Mouse (Mus musculus): ENCODE results near the gene Kcnk4.
A peak's percentile ranks its signal among the peaks of the same experiment; 100 is the strongest.

Kcnk4 gene

DNA sequence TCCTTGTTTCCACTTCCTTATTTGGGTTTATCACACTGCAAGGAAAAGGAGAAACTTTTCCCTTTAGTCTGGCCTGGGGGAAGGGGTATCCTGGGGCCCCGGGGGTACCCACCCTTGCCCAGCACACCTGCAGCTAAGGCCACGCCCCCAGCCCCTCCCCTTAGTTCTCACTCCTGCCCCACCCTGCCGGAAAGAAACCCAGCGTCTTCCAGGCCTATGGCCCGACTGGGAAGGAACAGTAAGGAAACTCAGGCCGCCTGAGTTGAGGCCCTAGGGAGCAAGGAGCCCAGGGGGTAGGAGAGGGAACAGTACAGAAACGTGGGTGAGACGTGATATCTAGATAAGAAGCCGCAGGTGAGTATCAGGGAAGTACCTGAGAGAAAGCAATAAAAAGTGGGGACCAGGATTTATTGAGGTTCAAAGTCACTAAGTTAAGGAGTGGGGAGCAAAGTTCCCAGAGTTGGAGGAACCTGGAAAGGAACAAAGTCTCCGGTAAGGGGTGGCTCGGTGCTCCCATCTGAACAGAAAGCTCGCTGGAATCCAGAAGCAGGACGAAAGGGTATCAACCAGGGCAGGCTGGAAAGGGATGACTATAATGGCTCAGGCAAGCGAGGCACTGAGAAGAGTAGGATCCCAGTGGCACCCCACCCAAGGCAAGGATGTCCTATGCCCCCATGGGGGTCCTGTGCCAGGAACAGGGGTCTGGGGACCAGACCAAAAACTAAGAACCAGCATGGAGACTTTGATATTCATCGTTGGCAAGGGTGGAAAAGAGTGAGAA is 34.4 kb upstream of the Kcnk4 start:
- DNase-seq (ENCODE audit: low read depth), result no peak

DNA sequence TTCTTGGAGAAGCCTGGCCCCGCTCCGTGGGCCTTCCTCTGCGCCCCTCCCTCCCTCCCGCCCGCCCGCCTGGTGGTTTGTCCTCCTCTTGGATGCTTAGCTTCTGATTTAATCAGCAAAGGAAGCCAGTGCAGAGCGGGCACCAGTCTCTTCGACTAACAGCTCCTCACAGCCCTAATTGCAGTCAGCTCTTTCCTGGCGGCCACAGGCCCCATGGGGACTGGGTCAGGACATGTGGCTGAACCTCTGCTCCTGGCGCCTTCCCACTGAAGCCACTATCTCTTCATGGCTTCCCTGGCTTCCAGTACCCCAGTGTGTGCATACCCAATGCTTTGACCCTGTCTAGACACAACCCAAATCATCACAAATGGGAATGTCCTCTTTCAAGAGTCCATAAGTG is 22.1 kb upstream of the Kcnk4 start:
- no peak for DNase-seq (ENCODE audit: low read depth)

DNA sequence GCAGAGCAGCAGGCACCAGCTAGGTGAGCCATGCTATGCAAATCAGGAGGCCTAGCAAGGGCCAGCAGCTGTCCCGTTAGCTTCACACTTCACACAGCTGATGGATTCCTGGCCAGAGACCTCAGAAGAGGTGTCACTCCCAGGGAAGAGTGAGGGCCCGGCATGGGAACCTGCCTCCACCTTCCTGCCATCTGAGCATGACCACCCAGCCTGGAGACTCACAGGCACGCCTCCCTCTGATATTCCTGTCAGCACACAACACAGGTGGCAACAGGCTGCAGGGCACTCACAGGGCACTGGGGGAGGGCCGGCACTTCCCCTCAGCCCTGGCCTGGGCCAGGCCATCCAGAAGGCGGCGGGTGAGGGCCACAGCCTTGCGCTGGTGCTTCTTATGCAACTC is 21.1 kb upstream of the Kcnk4 start:
- DNase-seq (ENCODE audit: low read depth), result no peak

DNA sequence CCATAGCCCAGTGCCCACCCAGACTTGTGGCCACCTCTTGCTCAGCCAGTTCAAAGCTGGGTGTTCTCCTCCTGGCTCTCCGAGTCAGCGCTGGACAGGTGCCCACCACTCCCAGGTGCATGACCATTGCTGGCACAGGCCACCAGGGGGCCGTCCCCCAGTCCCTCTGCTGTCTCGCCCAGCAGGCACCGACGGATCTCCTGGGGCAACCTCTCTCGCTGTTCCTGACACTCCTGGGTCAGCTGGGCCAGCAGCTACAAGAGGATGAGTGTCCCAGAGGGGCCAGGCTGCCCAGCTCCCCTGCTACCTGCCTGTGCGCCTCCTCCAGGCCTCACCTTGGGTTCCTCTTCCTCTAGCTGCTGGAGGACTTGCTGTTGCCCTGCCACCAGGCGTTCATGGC is 19.7 kb upstream of the Kcnk4 start:
- DNase-seq (ENCODE audit: low read depth), result no peak

DNA sequence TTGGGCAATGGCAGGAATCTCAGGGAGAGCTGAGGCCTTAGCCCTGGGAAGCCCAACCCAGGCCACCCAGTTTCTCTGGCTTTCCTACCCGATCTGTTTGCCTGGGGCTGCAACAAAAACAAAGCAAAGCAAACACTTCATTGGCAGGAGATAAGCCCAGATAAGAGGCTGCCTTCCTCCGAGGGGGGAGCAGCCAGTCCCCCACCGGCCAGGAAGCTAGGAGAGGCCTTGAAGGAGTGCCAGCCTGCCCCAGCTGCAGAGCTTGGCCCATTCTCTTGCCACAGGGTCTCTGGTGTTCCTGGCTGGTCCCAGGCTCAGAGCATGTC is 18.4 kb upstream of the Kcnk4 start:
- DNase-seq (ENCODE audit: low read depth), result no peak

DNA sequence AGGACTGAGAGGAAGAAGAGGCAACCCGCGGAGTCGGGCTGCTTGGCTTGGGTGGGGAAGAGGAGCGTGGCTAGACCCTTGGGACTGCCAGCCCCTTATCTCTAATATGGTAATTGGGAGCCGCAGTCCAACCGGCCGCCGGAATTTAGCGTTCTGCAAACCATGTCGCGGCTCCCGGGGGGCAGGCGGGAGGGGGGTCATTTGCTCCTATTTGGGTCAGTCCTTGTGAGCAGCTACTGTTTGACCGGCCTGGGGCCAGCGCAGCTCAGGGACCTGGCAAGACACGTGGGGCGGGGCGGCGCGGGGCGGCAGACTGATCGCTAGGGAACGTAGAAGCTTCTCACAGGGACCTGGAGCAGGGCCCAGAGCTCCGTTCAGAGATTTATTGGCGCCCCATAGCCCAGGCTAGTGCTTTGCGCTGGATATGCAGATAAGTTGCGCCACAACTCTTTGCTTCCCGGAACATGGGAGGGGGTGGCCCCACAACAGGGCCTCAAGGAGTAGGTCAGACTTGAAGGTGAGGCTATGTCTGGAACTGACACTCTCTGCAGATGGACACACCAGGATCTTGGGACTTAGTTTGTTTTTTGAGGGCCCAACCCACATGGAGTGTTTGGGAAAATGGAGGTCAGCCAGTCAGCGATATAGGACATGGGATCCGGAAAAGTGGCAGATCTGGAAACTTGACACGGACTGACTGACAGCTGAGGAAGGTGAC is 17.8 kb upstream of the Kcnk4 start:
- no peak for DNase-seq (ENCODE audit: low read depth)

DNA sequence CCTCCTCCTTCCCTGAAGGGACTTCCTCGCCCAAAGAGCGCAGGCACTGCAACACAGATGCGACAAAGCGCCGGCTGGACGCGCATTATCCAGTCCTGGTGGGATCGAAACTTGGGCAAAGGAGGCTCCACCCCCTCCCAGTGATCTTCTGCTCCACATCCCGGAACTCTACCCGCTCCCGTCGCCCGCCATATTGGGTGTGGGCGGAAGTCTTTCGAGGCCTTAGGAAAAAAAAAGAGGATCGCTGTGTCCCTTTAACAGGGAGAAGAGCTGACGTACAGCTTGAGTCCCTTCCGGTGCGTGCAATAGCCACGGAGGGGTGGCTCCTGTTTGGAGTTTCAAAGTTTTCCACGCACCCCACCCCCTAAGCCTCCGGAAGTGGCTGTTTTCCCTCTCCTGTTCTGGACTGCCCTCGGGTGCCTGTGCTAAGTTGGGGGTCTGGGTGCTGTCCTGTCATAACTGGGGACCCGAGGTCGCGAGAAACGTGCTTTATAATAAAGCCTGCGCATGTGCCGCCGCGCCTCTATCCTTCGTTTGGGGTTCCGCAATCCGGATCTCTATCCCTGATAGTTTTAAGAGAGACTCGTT is 17.2 kb upstream of the Kcnk4 start:
- DNase-seq (ENCODE audit: low read depth), result peak; percentile 77

DNA sequence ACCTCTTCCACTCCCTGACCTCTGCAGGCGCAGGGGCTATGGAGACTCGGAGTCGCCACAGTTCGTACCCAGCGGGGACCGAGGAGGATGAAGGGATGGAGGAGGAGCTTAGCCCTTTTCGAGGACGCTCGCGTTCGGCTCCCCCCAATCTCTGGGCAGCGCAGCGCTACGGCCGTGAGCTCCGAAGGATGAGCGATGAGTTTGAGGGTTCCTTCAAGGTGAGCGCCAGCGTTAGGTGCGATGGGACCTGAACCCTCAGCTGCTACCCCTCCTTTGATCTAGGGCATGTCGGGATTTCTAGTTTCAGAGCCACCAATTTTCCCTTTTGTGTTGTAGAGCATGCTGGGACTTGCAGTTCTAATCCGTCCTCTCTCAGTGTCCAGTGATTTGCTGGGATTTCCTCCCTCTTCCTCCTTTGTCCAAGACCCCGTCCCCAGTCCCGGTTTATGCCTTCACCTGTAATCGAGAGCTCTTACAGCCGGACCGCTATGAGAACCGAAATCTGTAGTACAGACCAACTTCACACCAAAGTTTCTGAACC is 16.4 kb upstream of the Kcnk4 start:
- no peak for DNase-seq (ENCODE audit: low read depth)

DNA sequence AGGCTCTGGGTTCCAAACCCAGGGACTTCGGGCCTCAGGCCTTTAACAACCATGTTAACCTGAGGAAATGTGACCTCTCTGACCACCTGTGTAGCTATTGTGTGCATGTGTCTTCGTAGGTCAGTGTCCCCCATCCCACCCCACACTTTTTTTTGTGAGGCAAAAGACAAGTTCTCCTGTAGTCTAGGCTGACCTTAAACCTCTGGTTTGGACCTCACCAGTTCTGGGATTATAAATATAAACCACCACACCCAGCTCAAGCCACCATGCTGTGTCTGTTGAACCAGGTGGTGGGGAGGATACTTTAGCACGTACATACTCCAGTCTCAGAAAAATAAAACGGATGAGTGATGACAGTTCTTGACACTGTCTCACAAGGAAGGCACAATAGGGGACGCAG is 15.6 kb upstream of the Kcnk4 start:
- DNase-seq (ENCODE audit: low read depth), result no peak

DNA sequence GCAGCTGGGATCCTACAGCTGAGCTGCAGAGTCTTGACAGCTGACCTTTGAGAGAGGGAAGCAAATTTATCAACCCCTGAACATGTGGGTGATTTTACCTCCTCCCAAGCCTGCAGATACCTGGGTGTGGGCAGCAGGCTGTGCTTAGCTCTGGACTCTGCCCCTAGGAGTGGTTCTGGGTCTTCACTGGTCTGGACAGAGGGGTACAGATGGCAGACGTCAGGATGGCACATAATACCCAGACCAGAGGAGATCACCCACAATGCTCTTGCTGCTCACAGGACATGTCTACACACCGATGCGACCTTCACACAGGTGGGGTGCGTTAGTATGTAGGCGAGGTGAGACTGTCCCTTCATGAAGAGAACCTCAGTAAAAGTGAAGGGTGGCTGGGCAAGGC is 15.2 kb upstream of the Kcnk4 start:
- no peak for DNase-seq (ENCODE audit: low read depth)

DNA sequence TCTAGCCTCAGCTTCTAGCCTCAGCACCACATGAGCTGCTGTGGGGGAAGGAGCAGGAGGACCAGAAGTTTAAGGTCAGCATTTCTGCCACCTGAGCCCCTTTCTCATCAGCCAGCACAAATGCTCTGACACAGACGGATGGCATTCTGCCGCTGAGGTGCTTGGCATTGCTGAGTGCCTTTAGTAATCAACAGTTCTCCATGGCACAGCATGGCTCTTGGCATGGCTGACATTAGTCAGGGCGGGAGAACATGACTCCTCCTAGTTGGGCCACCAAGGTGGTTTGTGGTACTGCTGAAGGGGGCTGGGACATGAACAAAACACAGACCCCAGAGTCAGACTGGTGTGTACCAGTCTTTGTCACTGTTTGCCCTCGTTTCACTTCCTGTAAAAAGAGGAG is 13.9 kb upstream of the Kcnk4 start:
- no peak for DNase-seq (ENCODE audit: low read depth)

DNA sequence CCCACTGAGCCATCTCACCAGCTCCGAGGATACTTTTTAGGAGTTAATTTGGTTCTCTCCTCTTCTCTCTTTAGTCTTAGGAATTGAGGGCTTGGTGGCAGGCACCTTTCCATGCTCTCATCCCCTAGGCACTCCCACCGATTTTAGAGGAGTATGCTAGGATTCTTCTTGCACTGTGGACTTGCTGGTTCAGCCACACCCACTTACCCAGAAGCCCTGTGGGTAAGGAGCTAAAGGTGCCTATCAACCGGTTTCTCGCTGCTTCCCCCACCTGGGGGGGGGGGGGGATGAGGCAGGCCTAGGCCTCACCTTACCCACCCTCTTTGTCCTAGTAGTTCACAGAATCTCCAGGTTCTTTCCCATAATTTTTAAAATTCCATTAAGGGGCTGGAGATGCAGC is 13.4 kb upstream of the Kcnk4 start:
- DNase-seq (ENCODE audit: low read depth), result no peak

DNA sequence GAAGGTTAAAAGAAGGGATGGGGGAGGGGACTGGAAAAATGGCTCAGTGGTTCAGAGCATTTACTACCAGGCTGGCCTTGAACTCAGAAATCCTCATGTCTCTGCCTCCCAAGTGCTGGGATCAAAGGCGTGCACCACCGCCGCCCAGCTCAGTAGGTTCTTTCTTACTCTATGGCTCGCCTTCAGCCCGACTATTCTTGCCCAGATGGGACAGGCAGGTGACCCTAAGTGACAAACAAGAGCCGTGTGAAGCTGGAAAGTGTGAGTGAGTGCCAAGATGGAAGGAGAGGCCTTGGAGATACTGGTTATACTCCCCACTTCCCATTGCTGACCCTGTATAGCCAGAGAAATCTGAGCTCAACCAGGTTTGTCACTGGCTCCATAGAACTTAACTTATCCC is 9.4 kb upstream of the Kcnk4 start:
- no peak for DNase-seq (ENCODE audit: low read depth)

DNA sequence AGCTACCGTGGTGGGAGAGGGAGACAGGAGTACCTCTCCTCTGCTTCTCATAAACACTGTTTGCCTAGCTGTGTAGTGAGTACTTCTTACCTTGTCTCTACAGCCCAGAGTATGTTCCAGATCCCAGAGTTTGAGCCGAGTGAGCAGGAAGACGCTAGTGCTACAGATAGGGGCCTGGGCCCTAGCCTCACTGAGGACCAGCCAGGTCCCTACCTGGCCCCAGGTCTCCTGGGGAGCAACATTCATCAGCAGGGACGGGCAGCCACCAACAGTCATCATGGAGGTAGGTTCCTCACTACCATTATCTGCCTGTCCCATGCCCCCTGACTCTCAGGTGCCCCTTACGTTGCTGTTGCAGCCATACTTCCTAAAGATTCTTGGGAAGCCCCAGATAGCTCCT is 8.4 kb upstream of the Kcnk4 start:
- no peak for DNase-seq (ENCODE audit: low read depth)

DNA sequence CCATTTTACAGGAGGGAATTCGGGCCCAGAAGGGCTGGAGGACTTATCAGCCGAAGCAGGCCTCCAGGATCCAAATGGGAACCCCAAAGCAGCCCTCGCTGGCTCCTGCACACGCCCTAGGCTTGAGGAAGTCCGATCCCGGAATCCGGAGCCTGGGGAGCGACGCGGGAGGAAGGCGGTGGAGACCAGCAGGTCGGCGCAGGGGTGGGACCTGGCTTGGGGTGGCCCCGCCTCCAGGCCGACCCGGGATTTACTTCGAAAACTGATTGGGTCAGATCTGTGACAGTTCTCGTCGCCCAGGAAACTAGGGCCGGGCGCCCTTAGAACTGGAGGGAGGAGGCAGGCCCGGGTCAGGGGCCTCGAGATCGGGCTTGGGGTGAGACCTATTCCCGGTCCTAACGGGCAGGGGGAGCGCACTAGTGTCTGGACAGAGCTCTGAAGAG is 8.0 kb upstream of the Kcnk4 start, which contains the start of gene Gpr137:
Gene Gpr137, minus strand, starts transcription at position 232 of the 443 bp plus-strand sequence.
- peak; percentile 86 for DNase-seq (ENCODE audit: low read depth)

DNA sequence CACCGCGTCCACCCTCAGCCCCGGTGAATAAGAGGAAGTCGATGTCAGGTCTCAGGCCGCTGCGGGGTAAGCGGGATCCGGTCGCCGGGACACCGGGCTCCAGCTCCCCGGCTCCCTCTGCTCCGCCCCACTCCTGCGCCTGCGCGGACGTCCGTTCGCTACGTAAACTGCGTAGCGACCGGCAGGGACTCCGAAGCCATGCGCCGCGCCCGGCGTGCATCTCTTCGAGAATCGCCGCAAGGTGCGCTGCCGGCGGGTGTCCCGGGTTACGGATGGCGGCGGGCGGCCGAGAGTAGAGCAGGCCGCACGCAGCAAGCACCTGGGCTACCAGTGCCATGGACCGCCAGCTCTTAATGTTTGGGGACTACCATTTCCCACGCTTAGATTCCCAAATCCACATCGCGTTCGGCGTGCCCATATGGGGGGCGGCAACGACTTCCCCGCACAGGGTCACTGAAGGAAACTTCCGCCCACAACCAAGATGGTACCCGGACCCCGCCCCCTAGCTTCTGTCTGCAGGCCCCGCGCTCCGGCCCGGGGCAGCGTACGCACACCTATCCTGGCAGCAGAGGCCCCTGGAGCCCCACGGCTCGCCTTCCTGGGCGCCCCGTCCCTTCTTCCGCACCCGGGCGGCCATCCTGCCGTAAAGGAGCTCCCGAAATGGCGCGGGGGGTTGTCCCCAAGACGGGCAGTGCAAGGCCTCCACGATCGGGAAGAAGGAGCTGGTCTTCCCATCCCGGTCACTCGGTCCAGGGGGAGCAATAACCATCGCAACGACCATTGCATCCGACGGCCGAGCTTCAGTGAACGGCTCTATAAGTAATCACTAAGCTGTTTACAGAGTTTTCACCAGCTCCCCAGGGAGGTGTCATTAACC is 7.3 kb upstream of the Kcnk4 start, which contains the start of gene Bad:
Gene Bad, plus strand, starts transcription at position 490 of the 877 bp plus-strand sequence.
- peak; percentile 88 for DNase-seq (ENCODE audit: low read depth)

DNA sequence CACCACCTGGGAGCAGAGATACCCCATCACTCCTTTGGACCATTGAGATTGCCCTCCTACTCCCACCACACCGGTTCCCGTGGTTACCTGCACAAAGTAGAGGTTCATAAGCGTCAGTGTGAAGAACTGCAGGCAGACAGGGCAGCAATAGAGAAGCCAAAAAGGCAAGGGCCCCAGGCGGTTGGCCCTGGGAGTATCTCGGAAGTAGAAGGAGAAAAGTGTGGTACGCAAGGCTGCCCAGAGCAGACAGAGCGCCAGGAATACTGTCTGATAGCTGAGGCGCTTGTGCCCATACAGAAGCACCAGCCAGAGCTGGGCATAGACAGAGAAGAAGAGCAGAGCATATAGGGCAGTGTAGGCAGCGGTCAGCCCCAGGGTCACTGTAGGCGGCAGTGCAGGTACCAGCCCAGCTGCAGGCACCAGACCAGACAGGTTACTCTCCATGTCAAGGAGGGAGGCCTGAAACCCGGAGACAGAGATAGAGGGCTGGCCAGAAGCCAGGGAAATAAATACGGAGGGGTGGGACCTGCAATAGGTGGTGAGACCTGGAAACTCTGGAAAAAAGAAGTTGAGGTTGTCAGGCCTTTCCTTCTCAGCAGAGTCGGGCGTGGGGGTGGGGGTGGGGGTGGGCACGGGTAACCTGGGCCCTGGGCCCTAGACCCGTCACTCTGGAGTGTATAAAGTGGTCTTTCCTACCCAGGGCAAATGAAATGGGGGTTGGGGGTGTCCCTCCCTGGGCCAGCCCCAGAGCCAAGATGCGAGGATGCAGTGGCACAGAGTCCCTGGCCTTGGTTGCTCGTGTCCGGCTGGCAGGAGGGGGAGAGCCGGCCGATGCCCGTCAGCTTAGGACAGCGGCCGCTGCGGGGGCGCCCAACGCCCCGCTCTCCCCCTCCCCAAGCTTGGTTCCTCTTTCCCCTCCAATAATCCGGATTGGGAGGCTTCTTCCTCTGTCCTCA is 6.4 kb upstream of the Kcnk4 start:
- no peak for DNase-seq (ENCODE audit: low read depth)

DNA sequence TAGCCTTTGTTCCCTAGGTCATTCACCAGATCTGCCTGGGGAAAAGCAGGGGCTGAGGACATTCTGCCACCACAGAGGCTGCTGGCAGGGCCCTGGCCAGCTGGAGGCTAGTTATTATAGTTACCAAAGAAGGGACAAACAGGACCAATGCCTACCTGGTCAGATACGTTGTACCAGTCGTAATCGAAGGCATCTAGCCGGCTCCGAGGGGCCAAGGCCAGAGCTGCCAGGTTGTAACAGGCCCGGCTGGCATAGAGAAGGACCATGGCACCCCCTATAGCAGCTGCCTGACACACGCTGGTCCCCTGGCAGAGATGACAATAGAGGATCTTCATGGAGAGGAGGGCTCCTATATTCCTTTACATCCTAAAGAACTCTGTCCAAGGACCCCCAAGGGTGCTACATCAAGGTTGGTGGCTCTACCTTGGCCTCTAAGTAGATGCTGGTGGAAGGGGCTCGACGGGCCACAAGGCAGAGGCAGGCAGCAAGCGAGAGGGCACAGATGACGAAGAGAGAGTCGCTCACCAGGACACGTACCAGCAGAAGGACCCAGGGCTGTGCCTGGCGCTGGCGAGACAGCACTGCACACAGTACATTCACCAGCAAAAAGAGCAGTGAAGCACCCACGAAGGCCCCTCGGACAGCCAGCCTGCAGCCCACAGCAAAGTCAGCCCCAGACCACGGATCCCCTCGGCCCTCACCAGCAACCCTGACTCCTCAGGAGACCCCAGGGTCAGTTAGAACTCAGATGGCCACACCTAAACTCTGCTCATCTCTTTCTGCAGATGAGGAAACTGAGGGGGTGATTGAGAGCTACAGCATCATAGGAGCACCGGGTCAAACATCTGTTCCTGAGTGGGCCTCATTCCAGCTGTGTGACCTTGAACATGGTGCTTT is 5.0 kb upstream of the Kcnk4 start:
- no peak for DNase-seq (ENCODE audit: low read depth)

DNA sequence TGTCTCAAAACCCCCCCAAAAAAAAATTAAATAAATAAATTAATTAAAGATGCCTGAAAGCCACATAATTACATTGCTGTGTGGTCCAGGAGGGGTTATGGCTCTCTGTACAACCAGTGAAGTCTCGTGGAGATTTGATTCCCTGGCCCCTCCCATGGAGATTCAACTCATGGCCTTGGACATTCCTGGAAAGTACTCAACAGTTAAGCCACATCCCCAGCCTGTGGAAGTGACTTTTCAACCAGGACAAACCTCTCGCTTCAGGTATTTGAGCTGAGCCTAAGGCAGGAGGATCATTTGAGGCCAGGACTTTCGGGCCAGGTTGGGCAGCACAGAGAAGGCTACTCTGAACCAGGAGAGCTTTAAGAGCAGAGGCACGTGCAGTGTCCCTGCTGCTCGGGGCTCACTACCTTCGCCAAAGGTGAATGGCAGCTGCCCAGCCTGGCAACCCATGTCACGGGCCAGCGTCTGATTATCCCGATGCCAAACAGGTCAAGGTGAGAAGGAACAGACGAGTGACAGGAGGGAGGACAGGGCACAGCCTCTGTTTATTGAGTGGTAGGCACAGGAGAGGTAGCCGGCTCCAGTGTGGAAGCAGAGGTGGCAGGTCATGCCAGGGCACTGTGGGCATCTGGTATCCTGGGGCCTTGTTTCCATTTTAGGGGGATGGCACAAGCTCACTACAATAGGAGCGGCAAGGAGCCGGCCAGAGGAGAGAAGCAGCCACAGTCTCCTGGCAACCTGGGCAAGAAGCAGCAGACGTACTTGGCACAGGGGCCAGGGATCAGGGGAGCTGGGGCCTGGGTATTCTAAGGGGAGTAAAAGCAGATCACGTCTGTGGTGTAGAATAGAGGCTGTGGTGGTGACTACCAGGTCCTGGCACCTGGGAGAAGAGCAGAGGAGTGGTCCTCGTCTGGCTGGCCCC is 3.5 kb upstream of the Kcnk4 start:
- no peak for DNase-seq (ENCODE audit: low read depth)
